Mouse (Mus musculus) left cerebral cortex, postnatal 25 days (tissue): ENCODE results near the gene Pou2af1. TPM values are rescaled to one million over a fixed set of nuclear protein-coding genes. Genes with fewer than 3 reads are reported as not detected.
A peak's percentile ranks its signal among the peaks of the same experiment; 100 is the strongest.

Experiments
- DNase-seq, 2 experiments: peaks; one replicate each; pipeline ENCODE4 v3.0.0; 2022; ENCODE audit warnings: low spot score in 2 of 2, mixed read lengths in 1 of 2
- intact Hi-C: fragments of 180-260 bp; cut with DNase I; formaldehyde crosslinking; loops from one replicate; pipeline ENCODE4 v1.15.1; 2025
- total RNA-seq, 2 experiments: library from RNA; stranded (reverse); gene quantifications; 2 replicates each; pipeline ENCODE4 v1.2.3; 2021

Pou2af1 gene
- total RNA-seq = under 1 TPM in 1 of 2 experiments, not detected in 1; 0.16 TPM

DNA sequence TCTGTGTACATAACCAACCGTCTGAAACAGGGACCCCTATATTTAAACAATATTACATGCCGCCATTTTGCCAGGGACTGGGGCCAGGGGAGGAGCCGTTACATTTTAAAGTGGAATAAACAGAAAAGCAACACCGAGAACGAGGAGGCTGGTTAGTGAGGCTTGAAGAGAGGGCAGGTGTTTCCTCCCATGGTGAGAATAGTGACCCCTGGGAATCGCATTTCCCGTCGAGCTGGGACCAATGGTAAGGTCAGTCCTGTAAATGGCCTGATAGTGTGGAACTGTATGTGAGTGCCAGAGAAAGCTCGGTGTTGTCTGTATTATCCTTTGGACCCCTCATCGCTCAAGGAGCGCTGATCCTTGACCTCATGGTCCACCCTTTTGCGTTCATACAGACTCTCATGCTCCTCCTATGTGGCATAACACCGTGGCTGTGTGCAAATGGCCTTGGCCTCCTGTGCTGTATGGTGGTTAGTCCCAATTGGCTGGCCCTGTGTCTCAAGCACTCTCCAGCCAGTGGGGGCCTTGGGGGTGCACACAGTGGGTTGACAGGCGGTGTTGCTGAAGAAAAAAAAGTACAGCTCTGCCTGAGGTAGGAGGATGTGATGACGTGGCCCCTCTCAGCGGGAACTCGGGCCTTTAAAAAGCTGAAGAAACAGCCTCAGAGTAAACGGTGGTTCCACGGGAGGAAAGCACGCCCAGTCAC, at the start of gene Pou2af1:
Pou2af1 (plus strand) TSS at position 686 of the 706 bp plus-strand sequence.
- DNase-seq = peak in 1 of 2 experiments; percentile 4

DNA sequence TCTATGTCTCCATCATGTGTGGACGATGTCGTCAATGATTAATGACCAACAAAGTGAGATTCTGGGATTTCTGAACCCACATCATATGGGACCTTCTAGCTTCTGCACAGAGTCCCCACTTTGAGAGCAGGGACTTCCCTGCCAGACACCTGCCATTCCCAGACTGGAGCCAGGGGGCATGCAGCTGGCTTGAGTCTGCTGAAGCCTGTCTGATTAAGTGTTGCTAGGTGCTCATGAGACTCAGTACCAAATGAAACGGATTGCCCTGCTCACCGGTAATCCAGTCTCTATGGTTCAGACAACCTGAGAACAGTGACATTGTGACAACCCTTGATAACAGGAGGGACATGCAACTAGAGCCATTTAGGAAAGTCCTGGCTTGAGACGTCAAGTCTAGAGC, 49.5 kb upstream of the Pou2af1 start:
- intact Hi-C loops = loop anchor here (5.0 kb wide), 3 partner anchors 113 to 788 kb away; partner anchors contain the start of gene Colca2
- DNase-seq = no peak

More for the DNA sequence above, at the start of gene Pou2af1:
- intact Hi-C loops = no loop called here

DNA sequence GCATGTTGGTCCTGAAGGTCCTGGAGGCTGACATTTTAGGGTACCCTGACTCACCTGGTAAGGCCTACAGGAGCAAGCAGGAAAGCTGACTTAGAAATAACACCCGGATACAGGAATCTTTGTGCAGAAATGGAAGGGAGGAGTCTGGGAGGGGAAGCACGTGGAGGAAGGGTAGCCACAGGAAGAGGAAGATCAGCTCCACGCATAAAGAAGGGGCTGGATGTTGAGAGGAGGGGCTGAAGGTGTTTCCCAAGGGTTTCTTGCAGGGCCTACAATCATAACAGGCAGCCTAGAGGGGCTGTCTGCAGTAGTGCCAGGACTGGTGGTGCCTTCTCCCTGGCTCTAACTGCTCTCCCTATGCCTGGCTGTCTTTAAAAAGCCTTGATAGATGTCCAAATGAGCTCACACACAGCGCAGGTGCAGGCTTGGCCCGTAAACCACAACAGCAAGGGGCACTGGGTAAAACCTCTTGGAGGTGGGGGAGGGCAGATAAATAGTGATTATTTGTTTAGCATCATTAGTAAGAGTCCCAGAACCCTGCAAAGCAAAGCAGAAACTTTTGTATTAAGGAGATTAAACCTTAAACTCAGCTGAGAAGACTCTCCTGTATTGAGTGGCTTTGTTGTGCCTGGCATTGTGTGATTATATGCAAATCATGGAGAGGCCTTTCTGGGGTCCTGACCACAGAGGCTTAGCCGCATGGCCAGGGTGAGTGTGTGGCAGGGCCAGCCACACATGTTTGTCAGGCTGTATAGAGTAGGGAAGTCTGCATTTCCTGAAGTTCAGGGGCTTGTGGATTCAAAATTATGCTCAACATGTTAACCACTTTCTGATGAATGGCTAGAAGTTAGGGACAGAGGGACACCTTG, 48.0 kb upstream of the Pou2af1 start, which contains the start of gene Gm32742:
Gm32742 (minus strand) TSS at position 206 of the 869 bp plus-strand sequence.
- intact Hi-C loops = no loop called here
- no peak for DNase-seq

DNA sequence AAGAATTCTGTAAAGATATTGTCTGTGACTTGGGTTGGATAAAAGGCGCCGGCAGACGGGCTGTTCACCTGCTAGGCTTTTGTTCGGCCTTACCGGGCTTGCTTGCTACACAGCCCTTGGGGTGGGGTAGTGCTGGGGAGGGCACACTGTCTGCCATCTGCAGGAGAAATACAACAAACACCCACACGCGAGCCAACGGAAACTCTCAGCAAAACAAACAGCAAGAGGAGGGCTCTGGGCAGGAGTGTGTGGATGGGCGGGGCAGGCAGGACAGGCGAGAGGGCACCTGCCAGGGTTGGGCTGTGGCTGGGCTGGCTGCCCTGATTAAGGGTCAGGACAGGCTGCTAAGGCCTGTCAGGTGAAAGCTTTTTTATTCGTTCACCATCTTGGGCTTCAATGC, 45.6 kb upstream of the Pou2af1 start:
- no peak for DNase-seq
- intact Hi-C loops = no loop called here

DNA sequence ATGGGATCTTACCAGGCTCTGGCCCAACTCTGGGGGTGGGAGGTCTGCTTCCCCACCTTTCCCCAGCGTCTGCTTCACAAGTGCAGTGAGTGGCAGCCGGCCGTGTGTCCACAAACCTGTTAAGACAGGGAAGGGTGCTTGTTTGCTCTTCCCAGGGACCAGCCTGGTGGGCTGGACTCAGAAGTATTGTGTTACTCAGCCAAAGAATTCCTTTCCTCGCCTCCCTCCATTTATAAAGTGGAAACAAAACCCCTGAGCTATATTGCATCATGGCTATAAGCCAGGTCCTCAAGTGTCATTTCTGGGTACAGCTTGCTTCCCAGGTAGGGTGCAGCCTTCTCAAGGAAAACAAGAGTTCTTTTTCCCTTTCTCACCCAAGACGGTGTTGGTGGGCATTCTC, 44.8 kb upstream of the Pou2af1 start:
- intact Hi-C loops = no loop called here
- DNase-seq = no peak

DNA sequence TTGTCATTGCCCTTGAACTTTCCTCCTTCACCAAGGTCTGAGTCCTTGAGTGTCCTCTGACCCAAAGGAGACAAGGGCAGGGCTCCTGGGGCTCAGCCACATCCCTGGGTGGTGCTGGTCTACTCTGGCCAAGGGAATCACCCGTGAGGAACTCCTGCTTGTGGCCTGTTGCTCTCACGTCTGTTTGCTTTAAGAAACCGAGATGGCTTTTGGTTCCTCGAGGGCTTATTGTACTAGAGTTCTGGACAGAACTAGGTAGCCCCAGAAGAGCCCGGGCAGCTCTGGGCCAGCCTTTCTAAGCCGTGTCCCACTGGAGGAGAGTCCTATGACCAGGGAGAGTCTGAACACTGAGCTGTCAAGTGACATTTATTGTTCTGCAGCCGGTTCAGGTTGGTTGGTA, 44.4 kb upstream of the Pou2af1 start:
- intact Hi-C loops = no loop called here
- no peak for DNase-seq

DNA sequence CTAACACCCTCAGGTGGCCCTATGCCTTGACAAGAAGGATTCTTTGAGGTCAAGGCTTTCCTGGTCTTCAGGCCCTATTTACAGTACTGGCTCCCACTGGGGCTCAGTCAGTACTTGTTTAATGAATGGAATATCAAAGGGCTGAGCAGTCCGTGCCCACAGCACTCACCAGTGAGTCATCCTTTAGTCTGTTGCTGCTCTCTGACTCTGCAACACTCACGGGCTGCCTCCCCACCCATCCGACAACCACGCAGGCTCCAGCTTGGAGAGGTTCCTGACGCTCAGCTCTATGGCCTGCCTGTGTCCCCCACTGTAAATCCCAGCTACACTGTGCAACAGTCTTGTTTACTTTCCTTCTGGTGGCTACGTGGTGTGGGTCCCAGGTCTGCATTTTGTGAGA, 43.2 kb upstream of the Pou2af1 start:
- intact Hi-C loops = no loop called here

DNA sequence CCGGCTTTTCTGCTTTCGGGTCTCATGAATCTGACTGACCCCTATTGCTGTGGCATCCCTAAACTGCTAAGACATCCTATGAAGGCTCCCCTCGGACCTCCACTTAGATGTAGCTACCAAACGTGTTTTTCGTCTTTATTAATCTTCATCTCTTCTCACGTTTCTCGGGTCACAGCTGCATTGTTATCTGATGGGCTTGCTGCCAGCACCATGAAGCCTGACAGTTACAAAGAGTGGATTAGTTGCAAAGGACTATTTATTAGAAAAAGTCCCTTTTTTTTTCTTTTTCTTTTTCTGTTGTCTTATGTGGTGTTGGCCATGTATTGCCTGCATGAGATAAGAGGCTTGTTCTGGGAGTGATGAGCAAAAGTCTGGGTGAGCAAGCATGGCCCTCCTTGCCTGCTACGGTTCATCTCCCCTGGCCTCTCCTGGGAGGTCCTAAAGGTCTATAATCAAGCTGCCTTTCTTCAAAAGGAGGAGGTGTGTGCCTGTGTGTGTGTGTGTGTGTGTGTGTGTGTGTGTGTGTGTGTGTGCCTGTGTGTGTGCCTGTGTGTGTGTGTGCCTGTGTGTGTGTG, 38.5 kb upstream of the Pou2af1 start:
- no peak for DNase-seq

More for the DNA sequence above, 43.2 kb upstream of the Pou2af1 start:
- DNase-seq = no peak

DNA sequence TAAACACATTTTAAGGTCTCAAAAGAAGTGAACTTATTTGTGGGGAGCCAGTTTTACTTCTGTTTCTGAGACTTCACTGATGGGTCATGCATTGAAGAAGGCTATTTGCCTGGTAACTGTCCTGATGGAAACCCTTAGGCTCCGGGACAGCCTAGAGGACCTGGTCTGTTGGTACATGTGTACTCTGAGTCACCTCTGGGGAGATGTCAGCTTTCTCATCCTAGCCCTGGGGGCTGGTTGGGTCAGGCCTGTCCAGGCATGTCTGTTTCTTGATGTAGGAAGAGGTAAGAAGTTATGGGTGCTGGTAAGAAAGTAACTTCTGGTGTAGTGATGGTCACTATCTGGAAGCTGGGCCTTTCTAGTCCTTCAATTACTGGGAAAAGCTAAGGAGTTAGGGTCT, 37.8 kb upstream of the Pou2af1 start:
- intact Hi-C loops = no loop called here
- no peak for DNase-seq

More for the DNA sequence above, 38.5 kb upstream of the Pou2af1 start:
- intact Hi-C loops = no loop called here

DNA sequence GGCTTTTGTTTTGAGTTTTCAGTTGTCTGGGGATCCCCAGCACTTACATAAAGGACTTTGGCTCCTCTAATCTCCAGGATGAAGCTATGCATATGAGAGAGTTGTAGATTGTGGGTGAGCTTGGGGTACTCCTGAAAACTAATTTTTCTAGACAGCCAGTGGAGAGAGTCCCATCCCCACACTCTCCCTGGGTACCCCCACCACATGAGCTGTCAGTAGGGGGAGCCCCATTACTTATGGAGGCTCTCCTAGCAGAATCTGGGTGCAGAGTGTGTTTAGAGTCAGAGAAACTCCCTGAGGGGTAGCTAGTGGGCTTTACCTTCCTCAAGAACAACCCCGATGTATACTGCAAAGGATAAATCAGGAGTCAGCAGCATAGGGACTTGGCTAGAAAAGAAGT, 35.2 kb upstream of the Pou2af1 start:
- no peak for DNase-seq

DNA sequence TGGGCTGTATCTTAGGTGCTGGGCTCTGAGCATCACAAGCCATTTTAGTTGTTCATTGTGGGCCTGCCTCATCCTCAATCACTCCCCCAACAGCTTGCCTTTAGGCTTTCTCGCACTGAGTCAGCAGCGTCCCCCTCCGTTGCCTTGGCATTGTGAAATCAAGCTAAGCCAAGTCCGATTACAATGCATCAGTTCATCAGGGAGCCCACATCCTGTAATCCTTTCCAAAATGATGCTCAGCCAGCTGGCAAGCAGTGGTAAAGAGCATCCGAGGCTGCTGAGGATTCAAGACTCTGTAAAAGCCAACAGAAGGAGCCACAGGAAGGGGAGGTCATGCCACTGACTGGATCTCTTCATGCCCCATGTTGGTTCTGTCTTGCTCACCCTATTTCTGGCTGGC, 32.9 kb upstream of the Pou2af1 start:
- DNase-seq = peak; percentile 48 to 90
- intact Hi-C loops = no loop called here

More for the DNA sequence above, 35.2 kb upstream of the Pou2af1 start:
- intact Hi-C loops = no loop called here

DNA sequence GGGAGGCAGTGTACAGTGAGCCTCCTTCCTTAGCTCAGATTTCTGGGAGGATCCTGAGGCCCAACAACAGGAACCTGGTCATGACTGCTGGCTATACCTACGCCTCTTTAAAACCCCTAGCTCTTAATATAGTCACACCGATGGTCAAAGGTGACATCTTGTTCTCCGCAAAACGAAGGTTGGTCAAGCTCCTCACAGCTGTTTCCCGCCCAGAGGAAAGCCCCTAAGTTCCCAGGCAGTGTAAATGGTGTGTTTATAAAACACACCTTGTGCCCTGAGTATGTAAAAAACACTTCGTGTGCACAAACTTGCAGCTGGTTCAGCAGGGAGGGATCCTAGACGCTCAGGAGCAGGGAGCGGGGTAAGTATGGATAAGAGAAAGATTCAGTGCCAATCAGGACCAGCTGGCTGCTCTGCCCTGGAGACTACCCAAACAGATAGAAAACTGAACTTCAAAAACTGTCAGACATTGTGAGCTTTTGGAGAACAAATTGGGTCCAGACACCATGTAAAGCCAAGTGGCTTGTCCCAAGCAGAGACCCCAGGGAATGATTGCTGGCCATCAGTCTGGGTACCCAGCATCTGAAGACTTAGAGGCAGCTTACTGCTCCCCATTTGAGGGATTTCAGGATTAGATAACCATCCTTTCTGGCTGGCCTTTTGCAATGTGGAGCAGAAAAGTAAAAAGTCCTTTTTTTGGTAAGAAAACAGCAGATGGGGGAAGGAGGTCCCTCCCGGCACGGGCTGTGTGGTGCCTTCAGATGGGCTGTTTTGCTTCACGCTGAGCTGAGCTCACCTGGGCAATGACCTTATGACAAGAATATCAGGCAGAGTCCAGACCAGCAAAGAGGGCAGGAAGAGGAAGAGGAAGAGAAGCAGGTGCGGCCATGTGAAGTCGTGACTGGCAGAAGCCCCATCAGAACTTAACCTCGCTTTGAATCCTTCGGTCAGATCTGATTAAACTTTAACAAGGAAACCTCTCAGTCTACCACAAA, 30.5 kb upstream of the Pou2af1 start:
- intact Hi-C loops = no loop called here
- no peak for DNase-seq

DNA sequence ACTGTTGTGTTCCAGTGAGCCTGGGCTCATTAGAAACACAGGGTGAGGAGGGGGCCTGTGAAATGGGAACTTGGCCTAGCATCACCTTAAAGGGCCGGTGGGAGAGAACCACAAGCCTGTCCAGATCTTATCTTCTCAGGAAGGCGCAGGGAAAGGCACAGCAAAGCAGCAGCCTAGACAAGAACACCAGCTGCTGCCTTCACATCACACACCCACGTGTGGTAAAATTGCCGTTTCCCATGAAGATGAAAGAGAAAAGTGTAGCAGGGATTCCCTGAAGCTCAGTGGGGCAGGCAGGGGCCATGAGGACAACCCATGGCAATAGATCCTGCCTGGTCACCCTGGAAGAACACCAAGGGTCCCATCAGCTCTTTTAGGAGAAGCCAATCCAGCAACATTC, 28.1 kb upstream of the Pou2af1 start:
- intact Hi-C loops = loop anchor here (5.0 kb wide), 1 partner anchor 52 kb away; no protein-coding TSS in a partner anchor
- peak; percentile 63 to 87 for DNase-seq

DNA sequence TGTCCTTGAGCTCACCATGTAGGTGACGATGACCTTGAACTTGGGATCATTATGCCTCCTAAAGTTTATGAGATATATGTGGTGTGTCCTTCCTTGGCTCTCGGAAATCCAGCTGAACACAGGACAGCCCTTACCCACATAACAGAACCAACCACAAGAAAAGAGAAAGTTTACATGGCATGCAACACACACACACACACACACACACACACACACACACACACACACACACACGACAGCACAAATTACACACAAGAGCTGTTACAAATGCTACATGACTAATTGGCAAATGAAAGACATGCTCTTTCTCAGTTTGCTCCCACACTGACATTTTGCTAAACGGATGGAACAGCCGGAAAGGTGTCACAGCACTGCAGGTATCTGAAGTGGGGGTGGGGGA, 27.6 kb upstream of the Pou2af1 start:
- intact Hi-C loops = loop anchor here (5.0 kb wide), 1 partner anchor 51 kb away; no protein-coding TSS in a partner anchor
- peak in 1 of 2 experiments; percentile 23 for DNase-seq

DNA sequence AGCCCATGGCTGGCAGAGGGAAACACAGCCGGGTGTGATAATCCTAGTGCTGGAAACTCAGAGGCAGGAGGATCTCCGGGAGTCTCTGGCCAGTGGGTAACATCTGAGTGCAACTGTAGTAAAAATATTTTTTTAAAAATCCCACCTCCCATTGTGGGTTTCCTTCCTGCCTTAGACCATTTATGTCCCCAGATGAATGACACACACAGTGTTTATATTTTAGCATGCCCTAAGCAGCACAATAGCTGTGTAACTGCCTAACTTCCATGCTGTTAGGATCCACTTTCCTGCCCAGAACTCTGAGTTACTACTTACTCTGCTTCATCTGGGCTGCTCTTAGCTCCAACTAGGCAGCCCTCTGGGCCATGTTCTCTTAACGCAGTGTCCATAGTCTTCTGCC, 22.9 kb upstream of the Pou2af1 start:
- DNase-seq = no peak
- intact Hi-C loops = no loop called here

DNA sequence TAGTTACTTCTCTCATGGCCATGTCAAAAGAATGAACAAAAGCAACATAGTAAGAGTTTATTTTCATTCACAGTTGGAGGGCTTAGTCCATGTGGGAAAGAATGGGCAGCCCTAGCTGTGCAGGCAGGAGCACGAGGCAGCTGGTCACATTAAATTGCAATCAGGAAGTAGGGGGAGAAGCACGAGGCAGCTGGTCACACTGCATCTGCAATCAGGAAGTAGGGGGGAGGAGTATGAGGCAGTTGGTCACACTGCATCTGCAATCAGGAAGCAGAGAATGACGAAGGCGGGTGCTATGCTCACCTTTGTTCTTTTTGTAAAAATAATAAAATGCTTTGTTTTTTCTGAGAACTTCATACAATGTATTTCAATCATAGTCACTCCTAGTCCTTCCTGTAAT, 18.7 kb upstream of the Pou2af1 start:
- intact Hi-C loops = no loop called here
- no peak for DNase-seq

DNA sequence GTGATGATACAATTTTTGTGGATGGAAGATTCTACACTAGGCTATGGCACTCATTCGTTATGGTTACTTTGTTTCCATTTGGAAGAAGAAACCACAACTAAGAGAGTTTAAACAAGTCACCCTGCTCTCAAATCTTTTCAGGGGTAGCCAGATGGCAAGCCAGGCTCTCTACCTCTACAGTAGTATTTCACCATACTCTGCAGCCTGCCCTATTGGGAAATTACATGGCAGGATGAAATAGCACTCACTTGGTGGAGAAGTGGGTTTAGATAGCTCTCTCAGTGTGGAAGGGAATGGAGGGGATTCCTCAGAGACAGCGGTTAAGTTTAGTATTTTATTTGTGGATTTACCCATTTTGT, 4.6 kb upstream of the Pou2af1 start:
- DNase-seq = no peak
- intact Hi-C loops = no loop called here

DNA sequence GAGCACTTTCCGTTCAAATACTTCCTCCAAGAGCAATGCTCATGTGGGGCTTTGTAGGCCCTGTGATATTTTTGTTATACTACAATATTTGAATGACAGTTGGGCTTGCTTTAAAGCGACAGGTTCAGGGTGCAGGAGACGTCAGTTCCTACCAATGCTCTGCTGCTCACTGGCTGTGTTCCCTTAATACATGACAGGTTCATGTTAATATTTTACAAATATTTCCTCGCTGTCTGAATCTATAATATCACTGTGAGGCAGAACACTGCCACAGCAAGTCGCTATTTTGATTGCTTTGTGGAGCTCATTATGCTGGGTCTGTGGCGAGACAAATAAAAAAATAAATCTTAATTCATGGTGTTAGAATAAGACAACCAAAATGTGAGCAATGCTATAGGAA, 2.3 kb upstream of the Pou2af1 start:
- intact Hi-C loops = no loop called here

DNA sequence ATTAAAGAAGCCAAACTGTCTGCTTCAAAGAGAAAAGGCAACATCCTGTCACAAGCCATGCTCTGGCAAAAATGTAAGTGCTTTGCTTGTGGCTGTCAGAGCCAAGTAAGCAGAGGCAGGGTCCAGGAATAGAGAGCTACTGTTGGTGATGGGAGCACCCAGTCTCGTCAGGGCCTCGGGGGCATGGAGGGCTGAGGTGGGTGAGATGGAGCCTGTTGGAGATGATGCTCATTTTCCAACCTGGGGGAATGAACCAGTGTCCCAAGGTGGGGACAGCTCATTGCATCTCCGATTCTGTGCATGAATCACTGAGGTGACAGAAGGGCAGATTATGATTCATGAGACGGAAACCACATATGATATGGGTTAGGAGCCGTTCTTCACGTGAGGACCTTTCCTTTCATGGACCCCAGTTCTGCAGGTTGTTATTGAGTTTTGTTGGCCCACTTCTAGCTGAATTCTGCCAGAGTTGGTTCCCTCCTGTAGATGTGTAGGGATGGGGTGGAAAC, 275 bp downstream of the Pou2af1 start:
- DNase-seq = no peak
- intact Hi-C loops = no loop called here

More for the DNA sequence above, 2.3 kb upstream of the Pou2af1 start:
- no peak for DNase-seq
